Mouse (Mus musculus): ENCODE measurements around the gene Tiprl. TPM values are rescaled to one million over a fixed set of nuclear protein-coding genes. Genes with fewer than 3 reads are reported as not detected.

Tiprl gene
- total and polyA plus RNA-seq, 3 experiments = 36.1 to 82.2 (median 45.7) TPM

GRCm38 (mm10) chr1:165282222-165282966 lies 45.6 kb upstream of the Tiprl start:
- in situ Hi-C loops (cut with MboI; ENCODE audit: low pct_ligation_motif_present, low pct_unique_long_range_greater_than_20kb, low sequenced_read_pairs) (no loop called here), dilution Hi-C loops (cut with MboI; ENCODE audit: extremely low pct_ligation_motif_present, extremely low pct_unique_long_range_greater_than_20kb, low sequenced_read_pairs) (no loop called here)
- no peaks in the 10 kb centered on the region for H3K9me3 ChIP-seq (replicated peaks; ENCODE audit: low read length)
- DNase-seq (ENCODE audit: extremely low read depth) = no peak
- H3K4me1 ChIP-seq (ENCODE audit: control insufficient read depth in 1 of 2, insufficient read depth in 2 of 2) = peaks cover 6 to 16% of the 10 kb centered on the region in 2 experiments
- H3K4me2 ChIP-seq (ENCODE audit: insufficient read depth, low read depth, poor library complexity, severe bottlenecking) = peak overlapping the region; percentile 95
- no peak for TF ChIP-seq NRF1 (IDR thresholded peaks at IDR 0.05; ENCODE audit: low read depth, low read length)
- TF ChIP-seq HCFC1 (IDR thresholded peaks at IDR 0.05; ENCODE audit: low read depth, low read length) = no peak
- TF ChIP-seq ELF1 (IDR thresholded peaks at IDR 0.05; ENCODE audit: low read depth, low read length) = no peak
- no peak for TF ChIP-seq RCOR1 (conservative IDR thresholded peaks at IDR 0.05; ENCODE audit: low read depth, low read length)
- TF ChIP-seq UBTF (IDR thresholded peaks at IDR 0.05; ENCODE audit: low read depth, low read length) = no peak
- TF ChIP-seq MAZ (IDR thresholded peaks at IDR 0.05; ENCODE audit: low read depth, low read length) = no peak
- TF ChIP-seq ZC3H11A (IDR thresholded peaks at IDR 0.05; ENCODE audit: low read depth, low read length) = no peak
- no peak for TF ChIP-seq CTCF (conservative IDR thresholded peaks at IDR 0.05 in 1 of 2, IDR thresholded peaks at IDR 0.05 in 1 of 2; ENCODE audit: low read depth in 2 of 2, low read length in 2 of 2)
- H3K9ac ChIP-seq (ENCODE audit: insufficient read depth, low read depth) = peak overlapping the region; percentile 16
- no peaks in the 10 kb centered on the region for H3K79me2 ChIP-seq (replicated peaks; ENCODE audit: control insufficient read depth, extremely low read depth, insufficient read depth, poor library complexity, severe bottlenecking)
- H3K4me3 ChIP-seq (replicated peaks in 1 of 3; ENCODE audit: low read depth in 2 of 3, low read length in 2 of 3, poor library complexity in 1 of 3) = peak overlapping the region in 2 of 3 experiments; percentile 50 to 56
- peaks cover 35% of the 10 kb centered on the region for H3K27me3 ChIP-seq (replicated peaks)
- no peaks in the 10 kb centered on the region for H3K36me3 ChIP-seq (replicated peaks in 1 of 2; ENCODE audit: control insufficient read depth in 1 of 2, insufficient read depth in 1 of 2, low read length in 1 of 2)
- H3K27ac ChIP-seq (ENCODE audit: insufficient read depth, low read depth) = no peak overlapping the region

GRCm38 (mm10) chr1:165281351-165282221 lies 44.8 kb upstream of the Tiprl start:
- no peak overlapping the region for H3K27ac ChIP-seq (ENCODE audit: insufficient read depth, low read depth)
- TF ChIP-seq ELF1 (IDR thresholded peaks at IDR 0.05; ENCODE audit: low read depth, low read length) = no peak
- TF ChIP-seq USF1 (IDR thresholded peaks at IDR 0.05; ENCODE audit: low read depth, low read length) = no peak
- TF ChIP-seq UBTF (IDR thresholded peaks at IDR 0.05; ENCODE audit: low read depth, low read length) = peak; percentile 83
- no peak for TF ChIP-seq POLR2AphosphoS2 (IDR thresholded peaks at IDR 0.05; ENCODE audit: low read depth, low read length)
- no peak for TF ChIP-seq POLR2A (IDR thresholded peaks at IDR 0.05; ENCODE audit: low read depth, low read length)
- peak; percentile 24; the same call in 1 of the 2 replicates for TF ChIP-seq NRF1 (IDR thresholded peaks at IDR 0.05; ENCODE audit: low read depth, low read length)
- TF ChIP-seq SMC3 (IDR thresholded peaks at IDR 0.05; ENCODE audit: low read depth, low read length) = no peak
- no peak for TF ChIP-seq ETS1 (conservative IDR thresholded peaks at IDR 0.05; ENCODE audit: low read depth, low read length)
- H3K79me2 ChIP-seq (replicated peaks; ENCODE audit: control insufficient read depth, extremely low read depth, insufficient read depth, poor library complexity, severe bottlenecking) = no peaks in the 10 kb centered on the region
- H3K4me3 ChIP-seq (replicated peaks in 1 of 3; ENCODE audit: low read depth in 2 of 3, low read length in 2 of 3, poor library complexity in 1 of 3) = peak overlapping the region in 2 of 3 experiments; percentile 50 to 56
- dilution Hi-C loops (cut with MboI; ENCODE audit: extremely low pct_ligation_motif_present, extremely low pct_unique_long_range_greater_than_20kb, low sequenced_read_pairs) (no loop called here), in situ Hi-C loops (cut with MboI; ENCODE audit: low pct_ligation_motif_present, low pct_unique_long_range_greater_than_20kb, low sequenced_read_pairs) (no loop called here)
- H3K27me3 ChIP-seq (replicated peaks) = peaks cover 35% of the 10 kb centered on the region
- no peaks in the 10 kb centered on the region for H3K9me3 ChIP-seq (replicated peaks; ENCODE audit: low read length)
- H3K4me2 ChIP-seq (ENCODE audit: insufficient read depth, low read depth, poor library complexity, severe bottlenecking) = peak overlapping the region; percentile 95
- no peak for DNase-seq (ENCODE audit: extremely low read depth)
- peaks cover 6 to 16% of the 10 kb centered on the region in 2 experiments for H3K4me1 ChIP-seq (ENCODE audit: control insufficient read depth in 1 of 2, insufficient read depth in 2 of 2)
- peak overlapping the region; percentile 16 for H3K9ac ChIP-seq (ENCODE audit: insufficient read depth, low read depth)
- no peaks in the 10 kb centered on the region for H3K36me3 ChIP-seq (replicated peaks in 1 of 2; ENCODE audit: control insufficient read depth in 1 of 2, insufficient read depth in 1 of 2, low read length in 1 of 2)

Measured in CH12.LX (cell line).